Mouse (Mus musculus) kidney, embryonic 15.5 days (tissue): ENCODE data around the gene Rps17. TPM values are rescaled to one million over a fixed set of nuclear protein-coding genes. Genes with fewer than 3 reads are reported as not detected.

Source experiments
- ATAC-seq: fragments of 200-750 bp; cut with Nextera tagmentation; replicated peaks from 2 replicates; pipeline ENCODE4 v1.8.0; 2017; ENCODE audit warnings: moderate TSS enrichment; ENCODE audit not compliant: low FRiP score
- H3K27ac ChIP-seq: fragments of 300-500 bp; sonication (generic); 2 replicates; pipeline ENCODE4 v1.5.1; 2015; ENCODE audit warnings: mild to moderate bottlenecking, inconsistent platforms
- H3K27me3 ChIP-seq: fragments of 300-500 bp; sonication (generic); 2 replicates; pipeline ENCODE4 v1.6.1; 2015; ENCODE audit warnings: inconsistent platforms
- H3K36me3 ChIP-seq: fragments of 300-500 bp; sonication (generic); 2 replicates; pipeline ENCODE4 v1.6.1; 2015; ENCODE audit warnings: inconsistent platforms
- H3K4me1 ChIP-seq: fragments of 300-500 bp; sonication (generic); 2 replicates; pipeline ENCODE4 v1.6.1; 2015; ENCODE audit warnings: inconsistent platforms
- H3K4me2 ChIP-seq: fragments of 300-500 bp; sonication (generic); 2 replicates; pipeline ENCODE4 v1.6.1; 2015; ENCODE audit warnings: moderate library complexity, mild to moderate bottlenecking, inconsistent platforms
- H3K4me3 ChIP-seq: fragments of 300-500 bp; sonication (generic); replicated peaks from 2 replicates; pipeline ENCODE4 v1.5.1; 2015; ENCODE audit warnings: mild to moderate bottlenecking, inconsistent platforms
- H3K9ac ChIP-seq: fragments of 300-500 bp; sonication (generic); 2 replicates; pipeline ENCODE4 v1.6.1; 2015; ENCODE audit warnings: mild to moderate bottlenecking, inconsistent platforms
- H3K9me3 ChIP-seq: fragments of 300-500 bp; sonication (generic); replicated peaks from 2 replicates; pipeline ENCODE4 v1.6.1; 2016; ENCODE audit warnings: inconsistent platforms
- WGBS: fragments of 180-500 bp; shearing (Covaris S2); methylation state at CpG from one replicate; pipeline ENCODE4 v1.1.7; 2015; ENCODE audit warnings: mixed read lengths; 5-methylcytosine and 5-hydroxymethylcytosine counted together
- polyA plus RNA-seq: library from polyadenylated mRNA; unstranded; fragments of >200 nt; fragmentation: Nextera tagmentation; extraction: Ambion mirVana; gene quantifications from 2 replicates; pipeline ENCODE4 v1.2.1, GENCODE M21; 2015

Rps17 gene
- polyA plus RNA-seq, 1 experiment from 2014 or later: 1,359 TPM

DNA sequence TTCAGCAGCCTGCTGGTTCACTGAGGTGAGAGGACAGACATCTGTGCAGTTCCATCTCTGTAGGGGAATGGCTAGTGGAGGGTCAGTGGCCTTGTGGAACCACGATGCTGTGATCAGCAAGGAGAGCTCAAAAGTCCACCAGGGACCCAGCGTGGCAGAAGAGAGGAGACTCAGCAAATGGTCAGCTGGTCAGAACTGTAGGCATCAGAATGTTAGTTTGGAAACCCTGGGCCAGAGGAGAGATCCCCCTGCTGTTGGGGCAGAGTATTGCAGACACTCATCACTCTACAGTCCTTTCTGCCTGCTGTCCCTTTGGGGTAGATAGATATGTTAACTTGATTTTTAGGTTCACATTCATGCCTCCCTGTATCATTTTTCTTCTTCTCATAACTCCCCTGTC, 41.4 kb downstream of the Rps17 start:
- Histone ChIP-seq H3K4me1 (peaks cover 7% of the 10 kb centered on the region), H3K36me3 (no peaks in the 10 kb centered on the region), H3K9ac (no peak overlapping the region), H3K27me3 (no peaks in the 10 kb centered on the region), H3K9me3 (no peaks in the 10 kb centered on the region), H3K4me2 (no peak overlapping the region), H3K27ac (no peak overlapping the region), H3K4me3 (no peak overlapping the region)
- WGBS: 94% methylated on average over 2 of the region's 2 CpGs
- no peak for ATAC-seq

- no peaks in the 10 kb centered on the region for H3K27me3 ChIP-seq
- no peaks in the 10 kb centered on the region for H3K9me3 ChIP-seq
- WGBS: 53% methylated on average over 7 of the region's 7 CpGs
- H3K4me1 ChIP-seq: peaks cover 11% of the 10 kb centered on the region
- no peak for ATAC-seq
- H3K4me3 ChIP-seq: no peak overlapping the region
- H3K36me3 ChIP-seq: no peaks in the 10 kb centered on the region
- H3K9ac ChIP-seq: no peak overlapping the region
- H3K4me2 ChIP-seq: no peak overlapping the region
- H3K27ac ChIP-seq: no peak overlapping the region
Measured at GRCm38 (mm10) chr7:81301323-81301722, 43.7 kb downstream of the Rps17 start.

DNA sequence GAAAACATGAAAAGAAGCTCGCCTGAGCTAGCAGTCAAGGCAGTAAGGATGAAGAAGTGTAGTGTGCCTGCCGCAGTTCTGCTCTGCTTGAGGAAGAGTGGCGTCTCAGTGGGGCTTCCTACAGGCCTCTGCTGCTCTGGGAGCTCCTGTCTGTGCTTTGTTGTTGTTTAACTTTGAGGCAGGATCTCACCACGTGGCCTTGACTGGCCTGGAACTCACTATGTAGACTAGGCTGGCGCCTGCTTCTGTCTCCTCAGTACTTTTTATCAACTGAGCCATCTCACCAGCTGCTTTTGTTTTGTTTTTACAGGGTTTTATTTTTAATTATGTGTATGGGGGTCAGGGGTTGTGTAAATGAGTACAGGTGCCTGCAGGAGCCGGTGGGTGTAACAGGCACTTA, 46.8 kb downstream of the Rps17 start:
- 28% methylated on average over 6 of the region's 6 CpGs for WGBS

DNA sequence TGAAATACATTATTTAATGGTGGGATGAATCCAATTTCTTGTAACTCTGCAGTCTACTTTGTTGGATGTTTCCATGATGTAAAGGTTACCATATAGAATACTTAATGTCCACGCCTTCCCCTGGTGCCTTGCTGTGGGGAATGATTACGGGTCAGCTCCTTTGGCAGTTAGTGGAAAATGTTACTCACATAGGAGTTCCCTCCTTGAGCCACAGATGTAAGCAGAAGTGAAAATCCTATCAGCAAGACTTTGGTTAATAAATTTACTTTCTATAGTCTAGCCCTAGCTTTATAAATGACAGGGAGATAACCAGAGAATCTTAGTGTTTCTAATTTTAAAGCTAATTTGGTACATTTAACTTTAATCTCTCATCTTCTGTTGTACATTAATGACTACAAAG, 49.9 kb downstream of the Rps17 start:
- Histone ChIP-seq H3K36me3 (no peaks in the 10 kb centered on the region), H3K9ac (no peak overlapping the region), H3K27me3 (no peaks in the 10 kb centered on the region), H3K27ac (no peak overlapping the region), H3K9me3 (no peaks in the 10 kb centered on the region), H3K4me2 (no peak overlapping the region), H3K4me1 (peaks cover 17% of the 10 kb centered on the region), H3K4me3 (no peak overlapping the region)
- 84% methylated on average over 2 of the region's 2 CpGs for WGBS
- ATAC-seq: no peak

More for the DNA sequence above, 46.8 kb downstream of the Rps17 start:
- no peak overlapping the region for H3K4me3 ChIP-seq
- H3K27me3 ChIP-seq: no peaks in the 10 kb centered on the region
- no peak overlapping the region for H3K27ac ChIP-seq
- H3K4me1 ChIP-seq: peaks cover 24% of the 10 kb centered on the region
- no peak overlapping the region for H3K4me2 ChIP-seq
- ATAC-seq: no peak
- H3K9me3 ChIP-seq: no peaks in the 10 kb centered on the region
- no peak overlapping the region for H3K9ac ChIP-seq
- no peaks in the 10 kb centered on the region for H3K36me3 ChIP-seq

Other genes with a start within 250 kb of the Rps17 start
- gene Slc28a1, start 230.5 kb downstream of the Rps17 start, polyA plus RNA-seq: 0.13 and 0.49 TPM in 2 replicates
- 5.7 and 6.2 TPM in 2 replicates for gene Pde8a, start 131.7 kb downstream of the Rps17 start, polyA plus RNA-seq
- gene Cpeb1, start 110.2 kb upstream of the Rps17 start, polyA plus RNA-seq: 0.87 and 1.9 TPM in 2 replicates
- 1.2 and 2.6 TPM in 2 replicates for gene Ap3b2, start 148.7 kb upstream of the Rps17 start, polyA plus RNA-seq
- not detected in 2 replicates for gene BC048679, start 153.0 kb upstream of the Rps17 start, polyA plus RNA-seq
- gene Fsd2, start 221.7 kb upstream of the Rps17 start, polyA plus RNA-seq: 0.25 and 0.63 TPM in 2 replicates
- 3.9 and 4.6 TPM in 2 replicates for gene Whamm, start 226.0 kb upstream of the Rps17 start, polyA plus RNA-seq